Mouse (Mus musculus) liver, embryonic 15.5 days (tissue): Measurements from ENCODE around the gene Tha1. TPM values are rescaled to one million over a fixed set of nuclear protein-coding genes. Genes with fewer than 3 reads are reported as not detected.

ENCODE experiments used
- ATAC-seq: fragments of 200-750 bp; cut with Nextera tagmentation; 2 replicates; pipeline ENCODE4 v1.8.0; 2017; ENCODE audit warnings: moderate number of reproducible peaks, mild to moderate bottlenecking, moderate library complexity; ENCODE audit not compliant: insufficient read depth
- H3K27ac ChIP-seq: fragments of 300-500 bp; sonication (generic); replicated peaks from 2 replicates; pipeline ENCODE4 v1.5.1; 2015; ENCODE audit warnings: mild to moderate bottlenecking, inconsistent platforms
- H3K27me3 ChIP-seq: fragments of 300-500 bp; sonication (generic); 2 replicates; pipeline ENCODE4 v1.6.1; 2015; ENCODE audit warnings: mild to moderate bottlenecking, inconsistent platforms
- H3K36me3 ChIP-seq: fragments of 300-500 bp; sonication (generic); replicated peaks from 2 replicates; pipeline ENCODE4 v1.6.1; 2015; ENCODE audit warnings: moderate library complexity, mild to moderate bottlenecking, inconsistent platforms
- H3K4me1 ChIP-seq: fragments of 300-500 bp; sonication (generic); replicated peaks from 2 replicates; pipeline ENCODE4 v1.6.1; 2015; ENCODE audit warnings: inconsistent platforms
- H3K4me2 ChIP-seq: fragments of 300-500 bp; sonication (generic); 2 replicates; pipeline ENCODE4 v1.6.1; 2015; ENCODE audit warnings: moderate library complexity, mild to moderate bottlenecking, inconsistent platforms
- H3K4me3 ChIP-seq: fragments of 300-500 bp; sonication (generic); replicated peaks from 2 replicates; pipeline ENCODE4 v1.5.1; 2015; ENCODE audit warnings: mild to moderate bottlenecking, inconsistent platforms
- H3K9ac ChIP-seq: fragments of 300-500 bp; sonication (generic); 2 replicates; pipeline ENCODE4 v1.6.1; 2015; ENCODE audit warnings: moderate library complexity, mild to moderate bottlenecking, inconsistent platforms
- H3K9me3 ChIP-seq: fragments of 300-500 bp; sonication (generic); replicated peaks from 2 replicates; pipeline ENCODE4 v1.6.1; 2016; ENCODE audit warnings: inconsistent platforms
- WGBS: fragments of 180-500 bp; shearing (Covaris S2); methylation state at CpG from one replicate; pipeline ENCODE4 v1.1.7; 2015; ENCODE audit warnings: mixed read lengths; ENCODE audit not compliant: insufficient replicate concordance; 5-methylcytosine and 5-hydroxymethylcytosine counted together
- polyA plus RNA-seq: library from polyadenylated mRNA; unstranded; fragments of >200 nt; fragmentation: Nextera tagmentation; extraction: Ambion mirVana; gene quantifications from 2 replicates; pipeline ENCODE4 v1.2.1, GENCODE M21; 2015

Tha1 gene
- 1.6 and 1.8 TPM in 2 replicates for polyA plus RNA-seq

DNA sequence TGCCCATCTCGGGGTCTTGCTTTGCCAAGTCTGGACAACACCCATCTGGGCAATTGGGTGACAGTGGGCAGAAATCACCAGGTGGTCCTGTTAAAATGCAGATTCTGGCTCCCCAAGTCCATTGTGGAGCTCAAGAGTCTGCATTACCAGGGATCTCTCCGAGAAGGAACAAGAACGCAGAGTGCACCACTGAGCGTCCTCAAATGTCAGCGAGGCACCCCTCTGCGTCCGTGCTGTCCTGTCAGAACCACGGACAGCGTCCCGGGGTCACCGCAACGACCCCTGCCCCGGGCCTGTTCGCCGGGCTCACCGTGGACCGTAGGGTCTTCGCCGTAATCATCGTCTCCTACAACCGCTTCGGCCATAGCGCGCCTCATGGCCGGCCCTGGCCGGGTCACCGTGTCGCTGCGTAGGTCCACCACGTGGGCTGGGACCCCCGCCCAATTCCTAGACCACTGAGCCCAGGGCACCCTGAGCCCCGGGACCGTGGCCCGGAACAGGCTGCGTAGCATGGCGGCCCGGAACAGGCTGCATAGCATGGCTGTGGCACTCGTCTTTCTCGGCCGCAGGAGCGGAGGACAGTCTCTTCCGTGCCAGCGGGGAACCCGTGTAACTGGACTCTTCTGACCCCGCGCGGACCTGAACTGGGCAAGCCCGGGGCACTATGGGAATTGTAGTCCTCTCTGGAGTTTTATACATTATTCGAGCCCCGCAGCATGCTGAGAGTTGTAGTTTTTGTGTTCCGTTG lies at the start of gene Tha1:
Gene Tha1 (minus strand): TSS at position 621 of the 748 bp plus-strand sequence.
- no peaks in the 10 kb centered on the region for H3K9me3 ChIP-seq
- peak within 1 kb of the TSS; percentile 59 for H3K4me3 ChIP-seq
- H3K36me3 ChIP-seq = no peaks in the 10 kb centered on the region
- H3K27me3 ChIP-seq = peaks cover 58% of the 10 kb centered on the region
- 3% methylated on average over 51 of the region's 51 CpGs for WGBS
- H3K4me1 ChIP-seq = peaks cover 22% of the 10 kb centered on the region
- peak within 1 kb of the TSS; percentile 36; the same call in 1 of the 2 replicates for H3K9ac ChIP-seq
- peak; percentile 20; the same call in 1 of the 2 replicates for ATAC-seq
- H3K27ac ChIP-seq = no peak within 1 kb of the TSS
- H3K4me2 ChIP-seq = peak within 1 kb of the TSS; percentile 75

GRCm38 (mm10) chr11:117919211-117919610 lies 45.9 kb upstream of the Tha1 start:
- H3K4me3 ChIP-seq = no peak overlapping the region
- H3K27me3 ChIP-seq = peaks cover 27% of the 10 kb centered on the region; the same call in 1 of the 2 replicates
- H3K27ac ChIP-seq = no peak overlapping the region
- H3K4me2 ChIP-seq = no peak overlapping the region
- ATAC-seq = no peak
- peaks cover 19% of the 10 kb centered on the region for H3K4me1 ChIP-seq
- H3K36me3 ChIP-seq = peaks cover 6% of the 10 kb centered on the region
- H3K9me3 ChIP-seq = peaks cover 8% of the 10 kb centered on the region; the same call in 1 of the 2 replicates
- WGBS = 28% methylated on average over 5 of the region's 5 CpGs
- H3K9ac ChIP-seq = no peak overlapping the region

DNA sequence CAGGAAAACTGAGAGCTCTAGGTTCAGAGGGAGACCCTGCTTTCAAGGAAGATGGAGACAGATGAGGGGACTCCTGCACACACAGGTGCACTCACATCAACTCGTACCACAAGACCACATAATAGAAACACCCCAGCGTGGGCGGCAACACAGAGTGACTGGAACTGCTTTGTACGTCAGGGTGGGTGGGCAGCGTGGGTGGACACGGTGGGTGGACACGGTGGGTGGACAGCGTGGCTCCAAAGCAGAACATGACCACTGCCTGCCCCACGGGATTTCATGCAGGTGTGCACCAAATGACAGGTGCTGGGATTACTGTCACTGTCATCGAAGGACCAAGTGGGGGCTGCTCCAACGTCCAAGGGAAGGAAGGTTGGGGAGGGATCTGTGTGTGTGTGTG lies 45.3 kb upstream of the Tha1 start:
- Histone ChIP-seq H3K27ac (no peak overlapping the region), H3K27me3 (peaks cover 27% of the 10 kb centered on the region; the same call in 1 of the 2 replicates), H3K4me1 (peaks cover 26% of the 10 kb centered on the region), H3K9me3 (peaks cover 8% of the 10 kb centered on the region; the same call in 1 of the 2 replicates), H3K36me3 (peaks cover 6% of the 10 kb centered on the region), H3K4me3 (no peak overlapping the region), H3K9ac (no peak overlapping the region), H3K4me2 (no peak overlapping the region)
- ATAC-seq = no peak
- WGBS = 61% methylated on average over 11 of the region's 11 CpGs

- Histone ChIP-seq H3K4me1 (peaks cover 46% of the 10 kb centered on the region), H3K4me2 (no peak overlapping the region), H3K9me3 (peaks cover 8% of the 10 kb centered on the region; the same call in 1 of the 2 replicates), H3K27ac (no peak overlapping the region), H3K4me3 (no peak overlapping the region), H3K9ac (no peak overlapping the region), H3K27me3 (peaks cover 23% of the 10 kb centered on the region; the same call in 1 of the 2 replicates), H3K36me3 (peaks cover 6% of the 10 kb centered on the region)
- ATAC-seq = no peak
- WGBS = 86% methylated on average over 7 of the region's 7 CpGs
Measured at GRCm38 (mm10) chr11:117915837-117916236, 42.6 kb upstream of the Tha1 start.

GRCm38 (mm10) chr11:117915341-117915740 lies 42.1 kb upstream of the Tha1 start:
- H3K9ac ChIP-seq = no peak overlapping the region
- no peak overlapping the region for H3K27ac ChIP-seq
- H3K36me3 ChIP-seq = peaks cover 6% of the 10 kb centered on the region
- H3K4me3 ChIP-seq = no peak overlapping the region
- H3K9me3 ChIP-seq = peaks cover 8% of the 10 kb centered on the region; the same call in 1 of the 2 replicates
- peaks cover 46% of the 10 kb centered on the region for H3K4me1 ChIP-seq
- no peak for ATAC-seq
- WGBS = 46% methylated on average over 1 of the region's 1 CpGs
- H3K27me3 ChIP-seq = peaks cover 23% of the 10 kb centered on the region; the same call in 1 of the 2 replicates
- no peak overlapping the region for H3K4me2 ChIP-seq

- WGBS = 15% methylated on average over 12 of the region's 12 CpGs
- peaks cover 8% of the 10 kb centered on the region; the same call in 1 of the 2 replicates for H3K9me3 ChIP-seq
- H3K36me3 ChIP-seq = peaks cover 6% of the 10 kb centered on the region
- H3K27me3 ChIP-seq = peaks cover 23% of the 10 kb centered on the region; the same call in 1 of the 2 replicates
- peak overlapping the region; percentile 36; the same call in 1 of the 2 replicates for H3K9ac ChIP-seq
- peak overlapping the region; percentile 85 for H3K27ac ChIP-seq
- ATAC-seq = peak; percentile 95
- peak overlapping the region; percentile 57 for H3K4me2 ChIP-seq
- peaks cover 46% of the 10 kb centered on the region for H3K4me1 ChIP-seq
- no peak overlapping the region for H3K4me3 ChIP-seq
Measured at GRCm38 (mm10) chr11:117914531-117914930, 41.2 kb upstream of the Tha1 start.

- Histone ChIP-seq H3K9ac (peak overlapping the region; percentile 2; the same call in 1 of the 2 replicates), H3K27ac (peak overlapping the region; percentile 85), H3K4me2 (peak overlapping the region; percentile 57), H3K36me3 (peaks cover 6% of the 10 kb centered on the region), H3K4me3 (peak overlapping the region; percentile 4; the same call in 1 of the 2 replicates), H3K9me3 (peaks cover 8% of the 10 kb centered on the region; the same call in 1 of the 2 replicates), H3K27me3 (peaks cover 13% of the 10 kb centered on the region; the same call in 1 of the 2 replicates), H3K4me1 (peaks cover 43% of the 10 kb centered on the region)
- peak; percentile 66 for ATAC-seq
- 19% methylated on average over 13 of the region's 13 CpGs for WGBS
Measured at GRCm38 (mm10) chr11:117912684-117913352, 39.5 kb upstream of the Tha1 start.

DNA sequence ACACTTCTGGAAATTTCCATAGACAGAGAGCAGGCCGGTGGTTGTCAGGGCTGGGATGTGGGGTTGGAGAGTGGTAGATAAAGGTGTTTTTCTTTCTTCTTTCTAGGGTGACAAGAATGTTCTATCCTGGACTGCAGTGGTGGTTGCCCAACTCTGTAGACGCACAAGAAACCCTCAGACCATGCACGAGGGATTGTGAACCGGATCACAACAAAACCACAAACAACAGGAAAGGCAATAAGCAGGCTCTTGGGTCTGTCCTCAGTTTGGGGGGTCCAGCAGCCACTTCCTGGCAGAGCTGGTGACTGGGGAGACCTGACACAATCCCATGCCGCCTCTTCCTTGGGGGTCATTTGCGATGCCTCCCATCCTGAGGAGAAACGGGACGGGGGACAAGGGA lies 36.1 kb upstream of the Tha1 start:
- ATAC-seq = no peak
- no peaks in the 10 kb centered on the region for H3K36me3 ChIP-seq
- H3K27ac ChIP-seq = no peak overlapping the region
- no peak overlapping the region for H3K4me3 ChIP-seq
- peaks cover 28% of the 10 kb centered on the region for H3K4me1 ChIP-seq
- H3K4me2 ChIP-seq = no peak overlapping the region
- peaks cover 3% of the 10 kb centered on the region; the same call in 1 of the 2 replicates for H3K27me3 ChIP-seq
- H3K9ac ChIP-seq = no peak overlapping the region
- 37% methylated on average over 8 of the region's 8 CpGs for WGBS
- no peaks in the 10 kb centered on the region for H3K9me3 ChIP-seq

- no peak overlapping the region for H3K4me3 ChIP-seq
- no peaks in the 10 kb centered on the region for H3K9me3 ChIP-seq
- H3K9ac ChIP-seq = no peak overlapping the region
- WGBS = 54% methylated on average over 8 of the region's 8 CpGs
- H3K4me1 ChIP-seq = no peaks in the 10 kb centered on the region
- no peak for ATAC-seq
- H3K36me3 ChIP-seq = no peaks in the 10 kb centered on the region
- H3K4me2 ChIP-seq = no peak overlapping the region
- no peak overlapping the region for H3K27ac ChIP-seq
- no peaks in the 10 kb centered on the region; the same call in 1 of the 2 replicates for H3K27me3 ChIP-seq
Measured at GRCm38 (mm10) chr11:117904442-117904841, 31.2 kb upstream of the Tha1 start.

DNA sequence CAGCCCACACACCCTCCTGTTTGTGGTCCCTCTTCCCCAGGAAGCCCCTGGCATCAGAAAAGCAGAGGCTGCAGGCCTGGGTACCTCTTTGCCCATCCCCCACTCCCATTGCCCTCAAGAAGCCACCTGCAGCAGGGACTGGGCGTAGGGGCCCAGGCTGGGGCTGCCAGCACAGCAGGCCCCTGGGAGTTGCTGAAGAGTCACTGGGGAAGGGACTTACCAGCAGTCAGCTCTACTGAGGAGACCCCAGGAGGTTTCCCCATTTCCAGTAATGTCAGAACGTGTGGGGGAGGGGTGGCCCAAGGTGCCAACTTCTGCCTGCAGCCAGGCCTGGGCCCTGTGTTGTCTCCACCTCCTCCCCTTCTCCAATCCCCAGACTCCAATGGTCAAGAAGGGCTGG lies 29.0 kb upstream of the Tha1 start:
- H3K4me3 ChIP-seq = no peak overlapping the region
- no peaks in the 10 kb centered on the region for H3K4me1 ChIP-seq
- no peaks in the 10 kb centered on the region for H3K27me3 ChIP-seq
- H3K9ac ChIP-seq = no peak overlapping the region
- 42% methylated on average over 2 of the region's 2 CpGs for whole genome bisulfite sequencing
- H3K36me3 ChIP-seq = no peaks in the 10 kb centered on the region
- H3K9me3 ChIP-seq = no peaks in the 10 kb centered on the region
- no peak overlapping the region for H3K4me2 ChIP-seq
- no peak overlapping the region for H3K27ac ChIP-seq
- ATAC-seq = no peak

GRCm38 (mm10) chr11:117896533-117896932 lies 23.3 kb upstream of the Tha1 start:
- H3K4me3 ChIP-seq = no peak overlapping the region
- no peak overlapping the region for H3K9ac ChIP-seq
- 29% methylated on average over 2 of the region's 2 CpGs for WGBS
- no peaks in the 10 kb centered on the region for H3K36me3 ChIP-seq
- H3K27me3 ChIP-seq = peaks cover 10% of the 10 kb centered on the region; the same call in 1 of the 2 replicates
- H3K27ac ChIP-seq = no peak overlapping the region
- no peaks in the 10 kb centered on the region for H3K9me3 ChIP-seq
- no peak for ATAC-seq
- 0 out of 2 replicates have a peak, but pooled peaks cover 3% of the 10 kb centered on the region for H3K4me1 ChIP-seq
- H3K4me2 ChIP-seq = no peak overlapping the region
